Mouse (Mus musculus) heart, adult 2 months (tissue): Measurements from ENCODE around the gene Gm20662.

Experiments used
- CTCF ChIP-seq: fragments of 200-600 bp; IDR thresholded peaks from 2 replicates; pipeline ENCODE4 v1.8.1; 2022; ENCODE audit warnings: antibody characterized with exemption, mild to moderate bottlenecking, moderate library complexity
- EP300 ChIP-seq: fragments of 200-500 bp; IDR thresholded peaks from 2 replicates; pipeline ENCODE4 v1.6.1; 2011; ENCODE audit warnings: low read depth, low read length, control low read depth; ENCODE audit not compliant: insufficient read depth

- TF ChIP-seq EP300 (no peak), CTCF (no peak)
Observed at GRCm38 (mm10) chr9:108003531-108003890, 7.4 kb downstream of the Gm20662 start.
